Mouse (Mus musculus) liver, embryonic 11.5 days (tissue): ENCODE data around the gene Map1a. TPM values are rescaled to one million over a fixed set of nuclear protein-coding genes. Genes with fewer than 3 reads are reported as not detected.

Source experiments
- ATAC-seq: fragments of 200-750 bp; cut with Nextera tagmentation; replicated peaks from 2 replicates; pipeline ENCODE4 v1.8.0; 2017; ENCODE audit warnings: moderate number of reproducible peaks, mild to moderate bottlenecking, moderate TSS enrichment, moderate library complexity; ENCODE audit not compliant: low FRiP score
- DNase-seq: peaks from one replicate; pipeline ENCODE4 v3.0.0-alpha.2; 2017; ENCODE audit warnings: low spot score
- H3K27ac ChIP-seq: fragments of 300-500 bp; sonication (generic); 2 replicates; pipeline ENCODE4 v1.5.1; 2014; ENCODE audit warnings: mild to moderate bottlenecking, low read depth, low read length, control low read depth
- H3K27me3 ChIP-seq: fragments of 300-500 bp; sonication (generic); replicated peaks from 2 replicates; pipeline ENCODE4 v1.6.1; 2014; ENCODE audit warnings: low read length, mixed read lengths; ENCODE audit not compliant: control insufficient read depth, insufficient read depth
- H3K36me3 ChIP-seq: fragments of 300-500 bp; sonication (generic); 2 replicates; pipeline ENCODE4 v1.6.1; 2014; ENCODE audit warnings: mild to moderate bottlenecking, low read length, moderate library complexity, mixed read lengths; ENCODE audit not compliant: control insufficient read depth, insufficient read depth
- H3K4me1 ChIP-seq: fragments of 300-500 bp; sonication (generic); replicated peaks from 2 replicates; pipeline ENCODE4 v1.6.1; 2014; ENCODE audit warnings: low read length, mixed read lengths; ENCODE audit not compliant: control insufficient read depth, insufficient read depth
- H3K4me2 ChIP-seq: fragments of 300-500 bp; sonication (generic); 2 replicates; pipeline ENCODE4 v1.6.1; 2014; ENCODE audit warnings: mild to moderate bottlenecking, control low read depth, moderate library complexity
- H3K4me3 ChIP-seq: fragments of 300-500 bp; sonication (generic); 2 replicates; pipeline ENCODE4 v1.5.1; 2014; ENCODE audit warnings: low read depth, low read length, control low read depth
- H3K9ac ChIP-seq: fragments of 300-500 bp; sonication (generic); 2 replicates; pipeline ENCODE4 v1.6.1; 2014; ENCODE audit warnings: low read depth, low read length, control low read depth
- H3K9me3 ChIP-seq: fragments of 300-500 bp; sonication (generic); 2 replicates; pipeline ENCODE4 v1.6.1; 2016; ENCODE audit warnings: low read length, inconsistent platforms, mixed read lengths; ENCODE audit not compliant: control insufficient read depth
- WGBS: fragments of 180-500 bp; shearing (Covaris S2); extraction: QIAGEN DNeasy Blood & Tissue Kit; methylation state at CpG from one replicate; pipeline ENCODE4 v1.1.7; 2014; 5-methylcytosine and 5-hydroxymethylcytosine counted together
- polyA plus RNA-seq: library from polyadenylated mRNA; unstranded; fragments of >200 nt; fragmentation: Nextera tagmentation; extraction: Ambion mirVana; gene quantifications from 2 replicates; pipeline ENCODE4 v1.2.1, GENCODE M21; 2014

The Map1a gene
- polyA plus RNA-seq, 1 experiment from 2014 or later, result 1.5 TPM

DNA sequence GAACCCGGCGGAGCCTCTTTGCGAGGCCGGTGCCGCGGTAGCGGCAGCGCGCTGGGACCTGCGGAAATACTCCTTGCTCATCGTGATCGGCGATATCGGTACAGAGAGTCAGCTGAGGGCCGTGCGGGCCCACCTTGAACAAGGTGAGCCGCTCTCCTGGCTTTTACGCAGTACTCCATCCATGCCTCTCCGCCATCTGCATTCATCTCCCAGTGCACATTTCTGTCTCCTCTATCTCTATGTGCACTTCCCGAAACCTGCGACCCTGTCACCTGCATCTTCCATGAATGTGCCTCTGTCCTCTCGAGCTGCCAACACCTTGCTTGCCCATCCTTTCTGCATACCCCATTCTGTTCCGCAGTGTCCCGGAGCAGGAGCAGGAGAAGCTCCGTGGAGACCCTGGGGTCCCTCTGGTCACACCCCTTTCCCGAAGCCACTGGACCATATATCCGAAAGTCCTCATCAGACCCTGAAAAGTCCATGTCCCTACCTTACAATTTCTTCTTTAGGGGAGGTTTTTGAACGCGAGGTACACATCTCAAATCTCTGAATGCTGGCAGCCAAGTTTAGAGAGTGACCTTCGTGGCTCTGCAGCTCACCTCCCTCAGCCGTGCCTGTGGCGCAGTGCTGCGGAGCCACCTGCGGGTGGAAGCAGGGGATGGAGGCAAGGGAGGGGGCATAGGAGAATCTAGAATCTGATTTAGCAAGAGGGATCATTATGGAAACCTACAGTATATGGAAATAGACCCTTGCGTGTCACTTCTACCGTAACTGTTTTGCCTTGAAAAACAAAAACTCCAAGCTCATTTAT, 535 bp downstream of the Map1a start:
- Histone ChIP-seq H3K9ac (no peak overlapping the region), H3K4me3 (peak overlapping the region; percentile 46), H3K4me2 (peak overlapping the region; percentile 66), H3K9me3 (no peaks in the 10 kb centered on the region), H3K27ac (no peak overlapping the region), H3K36me3 (no peaks in the 10 kb centered on the region), H3K27me3 (peaks cover 59% of the 10 kb centered on the region), H3K4me1 (peaks cover 10% of the 10 kb centered on the region; the same call in 1 of the 2 replicates)
- DNase-seq, result no peak
- no peak; the same call in 1 of the 2 replicates for ATAC-seq
- 6% methylated on average over 36 of the region's 36 CpGs for WGBS

DNA sequence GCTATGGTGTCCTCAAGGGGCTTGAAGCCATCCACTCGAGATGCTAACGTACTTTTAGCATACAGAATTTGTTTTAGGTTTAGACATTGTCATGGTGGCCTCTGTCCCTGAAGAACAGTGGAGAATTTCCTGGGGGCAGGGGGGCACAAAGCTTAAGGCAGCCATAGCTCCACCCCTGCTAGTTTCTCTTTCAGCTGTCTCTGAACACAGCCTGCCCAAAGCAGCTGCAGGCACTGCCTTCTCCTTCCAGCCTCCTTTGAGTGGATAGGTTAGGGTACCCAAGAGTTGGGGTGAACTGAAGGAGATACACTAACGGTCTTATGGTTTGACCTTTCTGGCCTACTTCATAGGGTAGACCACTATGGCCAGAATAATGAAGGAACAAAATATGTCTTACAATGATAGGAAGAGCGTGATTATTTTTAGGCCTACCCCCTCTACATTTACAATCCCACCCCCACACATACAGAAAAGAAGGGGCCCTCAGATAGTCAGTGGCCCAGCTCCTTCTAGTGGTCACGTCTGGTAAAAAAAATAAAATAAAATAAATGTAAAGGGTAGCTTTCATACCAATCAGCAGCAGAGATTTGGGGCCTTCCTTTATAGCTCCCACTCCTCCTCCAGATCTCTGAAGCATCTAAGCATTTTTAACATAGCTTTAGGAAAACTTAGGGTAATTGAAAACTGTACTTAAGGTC, 3.1 kb downstream of the Map1a start:
- no peaks in the 10 kb centered on the region for H3K36me3 ChIP-seq
- no peak overlapping the region for H3K4me3 ChIP-seq
- no peak overlapping the region for H3K9ac ChIP-seq
- WGBS, result 61% methylated on average over 5 of the region's 5 CpGs
- H3K27ac ChIP-seq, result no peak overlapping the region
- H3K27me3 ChIP-seq, result peaks cover 85% of the 10 kb centered on the region
- no peak for ATAC-seq
- H3K4me1 ChIP-seq, result peaks cover 21% of the 10 kb centered on the region
- no peak overlapping the region for H3K4me2 ChIP-seq
- H3K9me3 ChIP-seq, result no peaks in the 10 kb centered on the region
- no peak for DNase-seq

DNA sequence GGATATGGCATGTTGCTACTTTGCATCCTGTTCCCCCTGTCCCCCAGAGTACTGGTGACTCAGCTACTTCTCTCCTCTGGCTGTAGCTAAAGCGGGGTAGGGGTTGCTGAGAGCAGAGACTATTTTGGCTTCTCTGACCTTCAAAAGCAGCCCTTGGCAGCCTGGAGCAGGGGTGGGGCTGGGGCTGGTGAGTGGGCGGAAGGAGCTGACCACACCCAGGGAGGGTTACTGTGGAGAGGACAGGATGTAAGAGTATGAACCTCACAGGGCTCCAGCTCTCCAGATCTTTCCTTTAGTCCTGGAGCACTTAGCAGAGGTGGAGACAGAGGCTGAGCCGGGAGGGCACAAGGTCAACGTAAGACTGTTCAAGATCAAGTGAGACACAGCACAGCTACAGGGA, 4.8 kb downstream of the Map1a start:
- no peak overlapping the region for H3K9ac ChIP-seq
- peaks cover 92% of the 10 kb centered on the region for H3K27me3 ChIP-seq
- no peaks in the 10 kb centered on the region for H3K9me3 ChIP-seq
- H3K4me3 ChIP-seq, result no peak overlapping the region
- H3K4me2 ChIP-seq, result peak overlapping the region; percentile 58
- no peak overlapping the region for H3K27ac ChIP-seq
- DNase-seq (no peak), ATAC-seq (no peak)
- no peaks in the 10 kb centered on the region for H3K36me3 ChIP-seq
- peaks cover 21% of the 10 kb centered on the region for H3K4me1 ChIP-seq
- WGBS, result 16% methylated on average over 4 of the region's 4 CpGs

GRCm38 (mm10) chr2:121294753-121295607, 5.6 kb downstream of the Map1a start:
- Histone ChIP-seq H3K4me1 (peaks cover 19% of the 10 kb centered on the region), H3K4me2 (peak overlapping the region; percentile 58), H3K4me3 (peak overlapping the region; percentile 29), H3K9me3 (no peaks in the 10 kb centered on the region), H3K27me3 (peaks cover 96% of the 10 kb centered on the region), H3K9ac (no peak overlapping the region), H3K27ac (no peak overlapping the region), H3K36me3 (no peaks in the 10 kb centered on the region)
- 3% methylated on average over 18 of the region's 18 CpGs for WGBS
- DNase-seq (no peak), ATAC-seq (peak; percentile 27; the same call in 1 of the 2 replicates)

- H3K4me3 ChIP-seq, result peak overlapping the region; percentile 29
- H3K4me2 ChIP-seq, result peak overlapping the region; percentile 58
- no peaks in the 10 kb centered on the region for H3K36me3 ChIP-seq
- peaks cover 95% of the 10 kb centered on the region for H3K27me3 ChIP-seq
- no peak overlapping the region for H3K27ac ChIP-seq
- ATAC-seq, result 0 out of 2 replicates have a peak, but pooled peaks have one; percentile 12
- H3K4me1 ChIP-seq, result peaks cover 19% of the 10 kb centered on the region
- 4% methylated on average over 15 of the region's 15 CpGs for WGBS
- DNase-seq, result no peak
- no peaks in the 10 kb centered on the region for H3K9me3 ChIP-seq
- H3K9ac ChIP-seq, result no peak overlapping the region
These were observed 6.5 kb downstream of the Map1a start for GRCm38 (mm10) chr2:121295608-121296571.

GRCm38 (mm10) chr2:121296754-121297231, 7.4 kb downstream of the Map1a start:
- Histone ChIP-seq H3K27me3 (peaks cover 97% of the 10 kb centered on the region), H3K4me2 (peak overlapping the region; percentile 58), H3K36me3 (no peaks in the 10 kb centered on the region), H3K27ac (no peak overlapping the region), H3K9ac (no peak overlapping the region), H3K4me3 (no peak overlapping the region), H3K4me1 (peaks cover 19% of the 10 kb centered on the region), H3K9me3 (no peaks in the 10 kb centered on the region)
- 10% methylated on average over 6 of the region's 6 CpGs for WGBS
- DNase-seq, result no peak
- ATAC-seq, result no peak

DNA sequence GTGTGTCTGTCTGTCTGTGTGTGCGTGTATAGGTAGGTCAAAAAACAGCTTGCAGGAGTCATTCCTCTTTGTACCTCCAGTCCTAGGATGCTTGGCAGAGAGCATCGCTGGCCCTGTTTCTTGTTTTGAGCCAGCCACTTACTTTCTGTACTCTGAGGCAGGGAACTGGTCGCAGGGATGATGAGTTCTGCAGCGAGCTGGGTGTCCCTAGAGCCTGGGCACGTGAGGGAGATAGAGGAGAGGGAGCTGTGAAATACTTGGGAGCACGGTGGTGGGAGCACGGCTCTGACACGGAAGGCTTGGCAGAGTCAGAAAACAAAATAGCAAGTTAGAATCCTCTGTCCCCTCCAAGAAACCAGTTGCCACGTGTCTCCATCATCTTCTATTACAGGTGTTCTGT, 8.3 kb downstream of the Map1a start:
- H3K27ac ChIP-seq, result no peak overlapping the region
- H3K4me2 ChIP-seq, result no peak overlapping the region
- peaks cover 97% of the 10 kb centered on the region for H3K27me3 ChIP-seq
- H3K4me1 ChIP-seq, result peaks cover 19% of the 10 kb centered on the region
- no peaks in the 10 kb centered on the region for H3K9me3 ChIP-seq
- no peak for DNase-seq
- no peak overlapping the region for H3K9ac ChIP-seq
- no peaks in the 10 kb centered on the region for H3K36me3 ChIP-seq
- WGBS, result 15% methylated on average over 9 of the region's 9 CpGs
- no peak for ATAC-seq
- no peak overlapping the region for H3K4me3 ChIP-seq
